Mouse (Mus musculus): ENCODE results near the gene Fopnl. TPM values are rescaled to one million over a fixed set of nuclear protein-coding genes. Genes with fewer than 3 reads are reported as not detected.

Gene Fopnl
- 60.8 and 69.8 TPM in 2 replicates for polyA plus RNA-seq (2012; rRNA removed; ENCODE audit: low replicate concordance)

DNA sequence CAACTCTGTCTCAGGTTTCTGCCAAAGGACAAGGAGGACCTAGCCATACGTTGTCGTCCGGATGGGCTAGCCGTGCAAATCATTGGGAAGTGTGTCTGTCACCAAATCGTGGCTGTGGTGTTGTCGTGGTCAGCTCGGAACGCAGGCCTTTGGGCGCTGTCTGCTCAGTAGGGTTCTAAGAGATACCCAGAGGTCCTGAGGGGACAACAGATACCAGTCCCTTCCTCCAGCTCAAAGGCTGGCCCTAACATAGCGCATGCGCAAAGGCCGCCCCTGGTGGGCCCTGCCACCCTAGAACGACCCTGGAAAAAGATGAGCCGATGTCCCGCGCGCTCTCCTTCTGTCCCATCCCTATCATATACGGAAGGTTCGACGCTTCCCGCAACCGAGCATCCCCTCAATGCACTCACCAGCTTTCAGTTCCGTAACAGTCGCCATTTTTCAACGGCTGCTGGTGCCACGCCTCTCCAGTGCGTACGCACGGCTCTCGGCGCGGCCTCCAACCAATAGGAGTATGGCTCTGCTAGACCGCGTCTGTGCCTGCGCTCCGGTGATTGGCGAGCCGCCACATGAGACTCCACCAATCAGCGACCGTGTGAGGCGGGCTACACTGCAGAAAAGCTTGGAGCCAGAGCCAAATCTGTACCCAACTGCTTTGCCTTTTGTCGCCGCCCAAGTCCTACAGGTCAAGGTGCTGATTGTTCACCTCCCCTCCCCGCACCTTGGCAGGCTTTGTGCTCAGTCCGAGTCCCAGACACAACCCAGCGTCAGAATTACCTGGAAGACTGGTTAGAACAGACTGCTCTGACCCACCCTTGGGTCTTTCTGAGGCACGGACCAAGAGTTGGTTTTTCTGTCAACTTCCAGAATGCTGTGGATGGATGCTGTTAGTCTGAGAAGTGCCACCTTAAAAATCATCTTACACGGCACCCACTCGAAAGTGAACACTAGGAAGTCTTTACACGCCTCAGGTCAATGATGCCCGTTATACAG is at the start of gene Fopnl:
Fopnl (minus strand) TSS at position 522 of the 993 bp plus-strand sequence.

DNA sequence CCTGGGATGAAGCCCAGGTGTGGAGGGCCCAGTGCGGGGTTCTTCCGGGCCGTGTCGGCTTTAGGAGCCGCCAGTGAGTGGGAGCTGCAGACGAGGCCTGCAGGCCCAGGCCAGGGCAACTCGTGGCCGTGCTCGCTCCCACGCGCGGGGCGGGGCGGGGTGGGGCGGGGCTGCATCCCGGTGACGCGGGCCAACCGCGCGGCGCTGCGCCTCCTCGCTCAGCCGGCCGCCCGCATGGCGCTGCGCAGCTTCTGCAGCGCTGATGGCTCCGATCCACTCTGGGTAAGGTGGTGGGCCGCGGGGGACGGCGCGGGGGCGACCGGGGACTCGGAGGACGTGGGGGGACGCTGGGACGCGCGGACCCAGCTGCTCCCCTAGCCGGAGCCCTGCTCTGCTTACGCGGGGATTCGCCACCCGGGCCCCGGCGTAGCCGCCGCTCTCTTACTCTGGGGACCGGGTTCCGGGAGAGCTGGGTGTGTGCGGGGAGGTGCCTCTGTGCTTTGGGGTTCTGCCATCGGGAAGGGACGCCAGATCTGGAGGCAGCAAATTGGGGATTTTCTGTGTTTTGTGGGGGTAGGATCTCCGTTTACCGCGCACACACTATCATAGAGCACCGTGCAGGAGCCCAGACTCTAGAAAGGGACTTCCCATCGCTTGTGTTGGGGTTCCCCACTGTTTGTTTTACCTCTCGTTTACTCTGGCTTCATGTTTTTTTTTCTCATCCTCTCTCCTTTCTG is 44.3 kb upstream of the Fopnl start, which contains the start of gene Abcc1:
Abcc1 (plus strand) TSS at position 197 of the 737 bp plus-strand sequence.

GRCm38 (mm10) chr16:14291223-14291622 is 26.0 kb downstream of the Fopnl start, which contains the start of gene Myh11:
TSS of gene Myh11 (minus strand) at chr16:14291372.

Other genes with a start within 250 kb of the Fopnl start
- 43.4 and 51.8 TPM in 2 replicates for gene Nde1, start 154.1 kb downstream of the Fopnl start, polyA plus RNA-seq (2012; rRNA removed; ENCODE audit: low replicate concordance)
- gene Marf1, start 154.1 kb downstream of the Fopnl start, polyA plus RNA-seq (2012; rRNA removed; ENCODE audit: low replicate concordance) = 14.4 and 22.3 TPM in 2 replicates
- 22.8 and 270 TPM in 2 replicates for gene Myh11, start 26.0 kb downstream of the Fopnl start, polyA plus RNA-seq (2012; rRNA removed; ENCODE audit: low replicate concordance)
- gene Abcc1, start 44.2 kb upstream of the Fopnl start, polyA plus RNA-seq (2012; rRNA removed; ENCODE audit: low replicate concordance) = 39.8 and 63.4 TPM in 2 replicates
- not detected in 2 replicates for gene A630010A05Rik, start 244.9 kb upstream of the Fopnl start, polyA plus RNA-seq (2012; rRNA removed; ENCODE audit: low replicate concordance)